8 mouse cellular contexts compared by ENCODE assay signal in genomic region chrX:106603386-106603785, GRCm38 (mm10). TPM values are rescaled to one million over a fixed set of nuclear protein-coding genes. Genes with fewer than 3 reads are reported as not detected.
DNase-seq lines count a peak whose midpoint lies in the region; ATAC-seq and TF ChIP-seq lines count a peak whose summit lies in the region.

Cysltr1 (minus strand) TSS chrX:106603679.

- no peak within 1 kb of the TSS for H3K9ac ChIP-seq in hindbrain, embryonic 12.5 days
- H3K9ac ChIP-seq in liver, embryonic 14.5 days (replicated peaks): no peak within 1 kb of the TSS
- no peak within 1 kb of the TSS for H3K9ac ChIP-seq in neural tube, embryonic 15.5 days (replicated peaks)

- no peak for TF ChIP-seq CTCF in liver, embryonic 14.5 days (IDR thresholded peaks at IDR 0.05; ENCODE audit: low read depth)

- intact Hi-C loops in gastrocnemius, postnatal 14 days (cut with DNase I; ENCODE audit: low total_unique reads): no loop called here

- H3K9me3 ChIP-seq in hindbrain, embryonic 12.5 days (replicated peaks): no peaks in the 10 kb centered on the region
- H3K9me3 ChIP-seq in liver, embryonic 14.5 days (ENCODE audit: control insufficient read depth, low read length): no peaks in the 10 kb centered on the region
- no peaks in the 10 kb centered on the region for H3K9me3 ChIP-seq in neural tube, embryonic 15.5 days (replicated peaks)

- no peak within 1 kb of the TSS for H3K27ac ChIP-seq in hindbrain, embryonic 12.5 days
- no peak within 1 kb of the TSS for H3K27ac ChIP-seq in liver, embryonic 14.5 days
- H3K27ac ChIP-seq in neural tube, embryonic 15.5 days (replicated peaks): no peak within 1 kb of the TSS

- no peak for ATAC-seq in hindbrain, embryonic 12.5 days (ENCODE audit: low FRiP score)
- no peak for ATAC-seq in liver, embryonic 14.5 days (ENCODE audit: insufficient read depth)
- no peak for ATAC-seq in neural tube, embryonic 15.5 days (ENCODE audit: low FRiP score)

- no peaks in the 10 kb centered on the region for H3K4me1 ChIP-seq in hindbrain, embryonic 12.5 days
- no peaks in the 10 kb centered on the region; a peak in 1 of 4 replicates for H3K4me1 ChIP-seq in liver, embryonic 14.5 days (replicated peaks; ENCODE audit: control insufficient read depth in 2 of 2, insufficient read depth in 2 of 2, low read length in 1 of 2)
- no peaks in the 10 kb centered on the region for H3K4me1 ChIP-seq in neural tube, embryonic 15.5 days

- H3K27me3 ChIP-seq in hindbrain, embryonic 12.5 days: peaks cover 5% of the 10 kb centered on the region
- H3K27me3 ChIP-seq in liver, embryonic 14.5 days (ENCODE audit: control insufficient read depth, insufficient read depth, low read length): no peaks in the 10 kb centered on the region
- no peaks in the 10 kb centered on the region for H3K27me3 ChIP-seq in neural tube, embryonic 15.5 days (replicated peaks)

- whole genome bisulfite sequencing in hindbrain, embryonic 12.5 days: 36% methylated on average over 6 of the region's 6 CpGs
- WGBS in liver, embryonic 14.5 days (ENCODE audit: insufficient replicate concordance): 18% methylated on average over 6 of the region's 6 CpGs
- WGBS in neural tube, embryonic 15.5 days: 34% methylated on average over 6 of the region's 6 CpGs

- TF ChIP-seq EP300 in liver, embryonic 14.5 days (IDR thresholded peaks at IDR 0.05; ENCODE audit: low read depth): no peak

- peak; percentile 6 for DNase-seq in gastrocnemius, postnatal 25 days
- DNase-seq in gastrocnemius, postnatal 14 days: no peak
- DNase-seq in embryo, embryonic 10.5 days (ENCODE audit: low spot score): peak; percentile 24
- peak in 2 of 3 experiments; percentile 0 to 2 for DNase-seq in liver, embryonic 14.5 days (ENCODE audit: low read depth in 3 of 3, low spot score in 3 of 3)
- no peak for DNase-seq in cerebellum, adult 11-12 months
- DNase-seq in urinary bladder, postnatal 10 days (ENCODE audit: low spot score): no peak

- no peaks in the 10 kb centered on the region for H3K36me3 ChIP-seq in hindbrain, embryonic 12.5 days
- H3K36me3 ChIP-seq in liver, embryonic 14.5 days (replicated peaks; ENCODE audit: control insufficient read depth, insufficient read depth, low read depth): no peaks in the 10 kb centered on the region
- H3K36me3 ChIP-seq in neural tube, embryonic 15.5 days: no peaks in the 10 kb centered on the region

- H3K4me3 ChIP-seq in hindbrain, embryonic 12.5 days: no peak within 1 kb of the TSS
- peak within 1 kb of the TSS in 1 of 2 experiments; percentile 33; a peak in 2 of 4 replicates for H3K4me3 ChIP-seq in liver, embryonic 14.5 days (ENCODE audit: insufficient read depth in 1 of 2, low read depth in 2 of 2, low read length in 2 of 2)
- no peak within 1 kb of the TSS for H3K4me3 ChIP-seq in neural tube, embryonic 15.5 days (replicated peaks)

- 0 out of 2 replicates have a peak within 1 kb of the TSS, but pooled peaks have one; percentile 6 for H3K4me2 ChIP-seq in hindbrain, embryonic 12.5 days (replicated peaks)
- H3K4me2 ChIP-seq in liver, embryonic 14.5 days (ENCODE audit: low read depth): no peak within 1 kb of the TSS
- H3K4me2 ChIP-seq in neural tube, embryonic 15.5 days: peak within 1 kb of the TSS; percentile 25

RNA-seq across cellular contexts. Expression of gene Cysltr1, which starts in this region (rescaled TPM):
- total RNA-seq in gastrocnemius, postnatal 25 days (2021): under 1 TPM; 0.43 to 0.94 TPM
- 1 to 10 TPM in 1 of 2 experiments, under 1 TPM in 1; 0.51 to 1.3 TPM for total RNA-seq in gastrocnemius, postnatal 14 days (2021)
- 0.79 and 0.93 TPM in 2 replicates for polyA plus RNA-seq in hindbrain, embryonic 12.5 days (2016; fragmentation: Nextera tagmentation; extraction: Ambion mirVana)
- polyA plus RNA-seq in liver, embryonic 14.5 days (2012; rRNA removed): 0.56 and 0.58 TPM in 2 replicates
- 1.5 and 2.1 TPM in 2 replicates for polyA plus RNA-seq in liver, embryonic 14.5 days (2014; fragmentation: Nextera tagmentation; extraction: Ambion mirVana)
- polyA plus RNA-seq in neural tube, embryonic 15.5 days (2015; fragmentation: Nextera tagmentation; extraction: Ambion mirVana): 0.61 and 2.2 TPM in 2 replicates

Comparison
In these comparisons a context has a peak if more than half of its experiments do, and no peak if none do; other contexts are left out.
1. Peak in DNase-seq in gastrocnemius, postnatal 25 days; RNA of the gene not detected or under 1 TPM.
2. DNase-seq: peak in embryo, embryonic 10.5 days (single experiment) and liver, embryonic 14.5 days (2 of 3); none in gastrocnemius, postnatal 14 days (single experiment), cerebellum, adult 11-12 months (single experiment) and urinary bladder, postnatal 10 days (single experiment).